Mouse (Mus musculus) Patski (cell line): ENCODE results near the gene Tdp1. TPM values are rescaled to one million over a fixed set of nuclear protein-coding genes. Genes with fewer than 3 reads are reported as not detected.
A peak's percentile ranks its signal among the peaks of the same experiment; 100 is the strongest.

Source experiments
- ATAC-seq: fragments of 100-300 bp; one replicate; pipeline ENCODE4 v1.8.0; 2021
- CTCF ChIA-PET: fragments of 350-600 bp; sonication (Branson Sonifier 250); formaldehyde crosslinking; loops from one replicate; lab custom pipeline; 2022; ENCODE audit warnings: inconsistent platforms; lab: Charles Lee
- POLR2A ChIA-PET: fragments of 350-600 bp; sonication (Branson Sonifier 250); formaldehyde crosslinking; loops from one replicate; lab custom pipeline; 2022; ENCODE audit warnings: antibody characterized with exemption, inconsistent platforms; lab: Charles Lee
- DNase-seq: peaks from one replicate; pipeline ENCODE4 v3.0.0-alpha.2; 2011; ENCODE audit warnings: low read depth, low spot score
- H3K27me3 ChIP-seq: fragments of 371-371 bp; one replicate; pipeline ENCODE4 v1.5.1; 2021
- CTCF ChIP-seq: fragments of 100-300 bp; IDR thresholded peaks from one replicate; pipeline ENCODE4 v1.5.1; 2021
- in situ Hi-C: fragments of 300-500 bp; cut with MboI; formaldehyde crosslinking; loops from 3 replicates; pipeline ENCODE4 v1.11.1; 2018; ENCODE audit warnings: low pct_unique_long_range_greater_than_20kb, mixed read lengths
- polyA plus RNA-seq: library from polyadenylated mRNA; unstranded; gene quantifications from one replicate; pipeline ENCODE4 v1.2.3, GENCODE M21; 2021

Gene Tdp1
- polyA plus RNA-seq, 1 experiment from 2014 or later: 17.0 TPM

DNA sequence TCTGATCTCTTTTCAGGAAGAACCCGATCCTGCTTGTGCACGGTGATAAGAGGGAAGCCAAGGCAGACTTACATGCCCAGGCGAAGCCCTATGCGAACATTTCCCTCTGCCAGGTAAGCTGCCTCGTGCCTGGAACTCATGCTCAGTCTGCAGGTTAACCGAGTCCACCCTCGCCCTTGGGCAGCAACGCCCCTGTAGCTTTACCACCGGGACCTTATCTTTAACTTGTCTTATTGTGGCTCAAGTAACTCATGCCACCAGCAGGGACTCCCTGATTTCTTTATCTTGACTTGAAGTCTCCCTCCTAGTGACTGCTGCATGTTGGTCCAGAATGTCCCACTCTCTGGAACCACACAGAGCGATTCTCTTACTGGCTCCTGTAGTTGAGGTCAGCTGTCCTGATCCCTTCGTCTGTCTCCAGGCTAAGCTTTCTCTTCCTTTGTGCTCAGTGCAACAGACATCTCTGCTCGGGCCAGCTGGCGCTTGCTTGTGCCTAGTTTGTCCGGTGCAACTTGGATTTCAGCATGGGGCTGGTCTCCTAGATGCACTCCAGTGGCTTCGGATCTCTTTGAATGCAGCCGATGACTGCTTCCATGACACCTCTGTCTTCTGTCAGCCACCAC lies 14.0 kb downstream of the Tdp1 start:
- no peak for TF ChIP-seq CTCF
- no peaks in the 10 kb centered on the region for H3K27me3 ChIP-seq
- in situ Hi-C loops: loop anchor here (10.0 kb wide), 1 partner anchor 66 kb away; the partner anchor contains the start of gene Kcnk13
- DNase-seq: no peak
- no peak for ATAC-seq
- CTCF ChIA-PET: interaction anchor here (1.1 to 1.4 kb wide), 4 partner anchors 10 to 66 kb away, joined by 3 to 6 read pairs (median 4); partner anchors contain the start of gene Kcnk13
- POLR2A ChIA-PET: interaction anchor here (0.8 kb wide), 1 partner anchor 1039 kb away, joined by 3 read pairs; no protein-coding TSS in a partner anchor

DNA sequence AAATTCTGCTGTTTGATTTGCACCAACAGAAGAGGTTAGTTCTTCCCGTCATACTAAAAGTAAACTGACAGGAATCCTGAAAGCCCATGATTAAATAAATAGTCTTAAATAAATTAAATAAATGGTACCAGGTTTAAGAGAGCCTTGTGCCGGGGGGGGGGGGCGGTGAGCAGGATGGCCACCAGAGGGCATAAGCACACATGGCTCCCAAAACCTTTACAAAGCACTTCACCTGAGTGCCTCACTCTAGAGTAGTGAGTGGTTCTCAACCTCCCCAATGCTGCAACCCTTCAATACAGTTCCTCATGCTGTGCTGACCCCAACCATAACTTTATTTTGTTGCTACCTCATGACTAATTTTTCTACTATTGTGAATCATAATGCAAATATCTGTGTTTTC lies 15.7 kb downstream of the Tdp1 start:
- no peaks in the 10 kb centered on the region for H3K27me3 ChIP-seq
- in situ Hi-C loops: loop anchor here (10.0 kb wide), 1 partner anchor 65 kb away; the partner anchor contains the start of gene Kcnk13
- TF ChIP-seq CTCF: no peak
- ChIA-PET CTCF (interaction anchor here (4.9 kb wide), 1 partner anchor 64 kb away, joined by 36 read pairs; the partner anchor contains the start of gene Kcnk13), POLR2A (no interaction called here)
- ATAC-seq (no peak), DNase-seq (no peak)

DNA sequence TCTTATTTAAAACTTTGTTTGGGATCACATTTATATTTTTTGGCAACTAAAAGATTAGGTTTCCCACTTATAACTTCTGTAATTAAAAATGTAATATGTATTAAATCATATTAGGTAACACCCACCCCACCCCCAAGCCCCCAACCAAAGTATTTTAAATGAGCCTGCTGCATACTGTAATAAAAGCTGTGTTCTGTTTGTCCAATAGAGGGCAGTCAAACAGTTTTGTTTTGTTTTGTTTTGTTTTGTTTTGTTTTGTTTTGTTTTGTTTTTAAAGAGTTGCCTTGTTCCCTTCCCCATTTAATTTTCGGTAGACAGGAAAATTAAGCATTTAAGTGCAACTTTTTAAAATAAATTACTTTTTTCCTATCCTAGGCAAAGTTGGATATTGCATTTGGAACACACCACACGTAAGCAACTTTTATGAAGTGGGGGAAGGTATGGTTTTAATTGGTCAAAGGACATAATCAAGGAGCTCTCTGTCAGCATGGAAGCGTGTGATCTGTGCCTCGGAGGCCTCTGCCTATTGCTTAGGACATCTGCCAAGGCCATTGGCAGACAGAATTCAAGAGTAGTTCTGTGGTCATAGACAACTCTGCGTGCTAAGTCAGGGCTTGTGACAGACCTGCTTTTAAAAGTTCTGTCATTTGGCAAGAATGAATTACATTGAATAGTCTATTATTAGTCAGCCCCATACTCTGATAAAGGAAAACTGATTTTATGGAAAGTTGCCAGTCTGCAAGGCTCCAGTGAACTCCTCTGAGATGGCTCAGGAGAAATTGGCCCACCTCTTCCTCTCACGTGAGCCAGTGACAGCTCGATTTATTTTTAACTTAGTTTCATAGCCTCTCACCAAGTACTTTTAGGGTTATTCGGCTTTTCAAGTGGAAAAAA lies 17.9 kb downstream of the Tdp1 start:
- ATAC-seq (no peak), DNase-seq (no peak)
- H3K27me3 ChIP-seq: no peaks in the 10 kb centered on the region
- ChIA-PET CTCF (interaction anchor here (1.0 to 4.9 kb wide), 7 partner anchors 9 to 67 kb away, joined by 3 to 36 read pairs (median 5); partner anchors contain the start of gene Kcnk13), POLR2A (no interaction called here)
- no peak for TF ChIP-seq CTCF
- in situ Hi-C loops: no loop called here

DNA sequence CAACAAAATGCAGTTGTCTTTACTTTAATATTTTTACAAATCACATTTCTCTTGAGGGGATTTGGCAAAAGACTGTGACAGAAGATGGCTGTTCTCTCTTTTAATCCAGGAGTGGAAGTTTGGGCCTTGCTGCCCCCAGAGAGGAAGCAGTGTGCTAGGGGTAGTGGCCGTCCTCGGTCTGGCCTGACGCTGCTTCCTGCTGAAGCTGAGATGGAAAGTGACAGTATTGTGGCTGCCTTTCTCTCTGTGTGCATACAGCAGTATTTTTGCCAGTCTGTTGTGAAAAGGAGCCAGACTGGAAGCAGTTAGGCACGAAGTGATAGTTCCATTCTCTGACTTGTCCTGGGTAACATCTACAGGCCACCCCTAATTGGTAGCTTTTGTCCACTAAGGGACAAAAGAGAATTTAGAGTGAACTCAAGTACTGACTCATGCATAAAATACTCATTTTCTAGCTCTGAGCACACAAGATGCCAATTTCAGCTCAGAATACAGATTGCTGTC lies 18.6 kb downstream of the Tdp1 start:
- TF ChIP-seq CTCF: no peak
- H3K27me3 ChIP-seq: no peaks in the 10 kb centered on the region
- in situ Hi-C loops: no loop called here
- no peak for DNase-seq
- ChIA-PET POLR2A (no interaction called here), CTCF (interaction anchor here (1.0 to 4.9 kb wide), 8 partner anchors 7 to 66 kb away, joined by 3 to 36 read pairs (median 5); partner anchors contain the start of gene Kcnk13)
- no peak for ATAC-seq

GRCm38 (mm10) chr12:99904537-99904936 lies 20.2 kb downstream of the Tdp1 start:
- ATAC-seq: no peak
- in situ Hi-C loops: no loop called here
- POLR2A ChIA-PET: no interaction called here

GRCm38 (mm10) chr12:99911466-99911865 lies 27.1 kb downstream of the Tdp1 start:
- H3K27me3 ChIP-seq: no peaks in the 10 kb centered on the region
- DNase-seq (no peak), ATAC-seq (no peak)
- ChIA-PET POLR2A (no interaction called here), CTCF (interaction anchor here (2.1 kb wide), 1 partner anchor 14 kb away, joined by 5 read pairs; no protein-coding TSS in a partner anchor)
- TF ChIP-seq CTCF: no peak
- in situ Hi-C loops: no loop called here

More at GRCm38 (mm10) chr12:99904537-99904936, 20.2 kb downstream of the Tdp1 start:
- no peak for TF ChIP-seq CTCF
- DNase-seq: no peak
- H3K27me3 ChIP-seq: no peaks in the 10 kb centered on the region
- CTCF ChIA-PET: interaction anchor here (0.8 to 1.7 kb wide), 3 partner anchors 9 to 204 kb away, joined by 3 to 5 read pairs (median 3); no protein-coding TSS in a partner anchor

DNA sequence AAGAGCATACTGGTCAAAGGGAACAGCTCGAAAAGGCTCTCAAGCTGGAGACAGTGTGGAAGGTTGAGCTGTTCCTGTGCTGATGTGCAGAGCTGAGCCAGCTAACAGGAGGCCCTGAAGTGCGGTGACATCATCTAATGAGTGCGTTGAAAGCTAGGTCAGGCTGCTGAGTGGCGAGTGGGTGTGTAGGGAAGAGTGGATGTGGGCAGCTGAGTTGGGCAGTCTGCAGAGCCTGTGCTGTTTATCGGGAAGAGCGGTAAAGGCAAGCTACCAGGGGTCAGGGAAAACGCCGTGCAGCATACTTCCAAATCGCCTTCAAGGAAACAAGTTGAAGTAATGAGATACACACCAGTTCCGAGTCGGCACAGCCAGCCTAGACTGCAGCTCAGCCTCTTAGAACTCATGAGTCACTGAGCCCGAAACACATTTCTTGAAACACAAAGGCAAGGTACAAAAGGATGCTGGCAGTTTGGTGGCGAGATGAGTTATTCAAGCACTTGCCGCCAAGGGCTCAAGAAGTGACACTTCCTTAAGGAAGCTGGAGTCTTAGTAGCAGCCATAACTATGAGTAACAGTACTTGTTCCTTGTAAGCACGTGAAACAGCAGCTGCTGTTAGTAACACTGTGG lies 33.6 kb downstream of the Tdp1 start:
- POLR2A ChIA-PET: interaction anchor here (0.8 kb wide), 1 partner anchor 24 kb away, joined by 3 read pairs; no protein-coding TSS in a partner anchor
- in situ Hi-C loops: no loop called here
- DNase-seq (no peak), ATAC-seq (no peak)
- no peak for TF ChIP-seq CTCF
- no peaks in the 10 kb centered on the region for H3K27me3 ChIP-seq
- CTCF ChIA-PET: interaction anchor here (1.7 kb wide), 1 partner anchor 15 kb away, joined by 6 read pairs; no protein-coding TSS in a partner anchor

DNA sequence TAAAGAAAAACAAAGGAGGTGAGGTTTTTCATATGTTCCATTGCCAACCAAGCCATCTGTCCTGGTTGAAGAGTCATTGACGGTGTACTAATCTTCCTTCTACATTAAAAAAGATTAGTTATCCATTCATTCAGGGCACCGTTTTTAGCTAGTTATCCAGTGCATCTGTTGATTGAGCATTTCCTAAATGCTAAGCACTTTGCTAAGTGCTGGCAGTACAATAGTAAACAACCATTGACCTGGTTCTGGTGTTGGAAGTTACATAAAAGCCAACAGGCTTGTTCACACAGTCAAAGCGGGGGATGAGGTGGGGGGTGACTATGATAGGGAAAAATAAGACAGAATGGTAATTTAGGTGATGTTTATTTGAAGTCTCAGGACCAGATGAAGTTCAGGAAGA lies 35.3 kb downstream of the Tdp1 start:
- ChIA-PET CTCF (interaction anchor here (1.3 kb wide), 3 partner anchors 11 to 33 kb away, joined by 3 to 4 read pairs (median 3); no protein-coding TSS in a partner anchor), POLR2A (no interaction called here)
- no peak for DNase-seq
- in situ Hi-C loops: no loop called here
- H3K27me3 ChIP-seq: no peaks in the 10 kb centered on the region
- TF ChIP-seq CTCF: no peak
- ATAC-seq: no peak

- ChIA-PET POLR2A (interaction anchor here (0.9 kb wide), 1 partner anchor 12 kb away, joined by 3 read pairs; no protein-coding TSS in a partner anchor), CTCF (interaction anchor here (0.6 to 0.9 kb wide), 3 partner anchors 20 to 43 kb away, joined by 3 to 4 read pairs (median 3); partner anchors contain the start of gene Kcnk13)
- no peak for DNase-seq
- H3K27me3 ChIP-seq: no peaks in the 10 kb centered on the region
- TF ChIP-seq CTCF: peak; percentile 62
- in situ Hi-C loops: no loop called here
- ATAC-seq: no peak
These were observed 36.7 kb downstream of the Tdp1 start for GRCm38 (mm10) chr12:99921045-99921444.

DNA sequence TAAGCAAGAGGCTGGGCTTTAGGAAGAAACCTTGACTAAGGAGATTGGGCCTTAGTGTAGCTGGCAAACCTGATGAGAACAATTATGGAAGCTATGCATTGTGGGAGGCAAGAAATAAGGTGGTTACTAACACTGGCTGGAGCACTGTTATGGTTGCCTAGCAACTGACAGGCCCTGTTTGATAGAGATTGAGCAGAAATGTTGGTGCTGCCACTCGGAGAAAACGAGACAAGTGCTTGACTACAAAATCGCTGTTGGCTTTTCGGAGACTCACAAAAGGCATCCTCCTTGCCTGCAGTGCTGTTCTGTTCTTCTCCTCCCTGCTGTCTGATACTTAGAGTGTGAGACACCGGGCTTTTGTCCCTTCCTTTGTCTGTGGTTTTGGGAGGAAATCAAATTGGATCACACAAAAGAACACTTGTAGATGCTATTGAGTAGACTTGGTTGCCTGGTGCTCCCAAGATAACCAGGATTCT lies 38.9 kb downstream of the Tdp1 start:
- TF ChIP-seq CTCF: no peak
- in situ Hi-C loops: no loop called here
- ATAC-seq: no peak
- H3K27me3 ChIP-seq: no peaks in the 10 kb centered on the region
- ChIA-PET POLR2A (no interaction called here), CTCF (no interaction called here)
- no peak for DNase-seq
